16 mouse cellular contexts compared by ENCODE assay signal in the genomic region with DNA sequence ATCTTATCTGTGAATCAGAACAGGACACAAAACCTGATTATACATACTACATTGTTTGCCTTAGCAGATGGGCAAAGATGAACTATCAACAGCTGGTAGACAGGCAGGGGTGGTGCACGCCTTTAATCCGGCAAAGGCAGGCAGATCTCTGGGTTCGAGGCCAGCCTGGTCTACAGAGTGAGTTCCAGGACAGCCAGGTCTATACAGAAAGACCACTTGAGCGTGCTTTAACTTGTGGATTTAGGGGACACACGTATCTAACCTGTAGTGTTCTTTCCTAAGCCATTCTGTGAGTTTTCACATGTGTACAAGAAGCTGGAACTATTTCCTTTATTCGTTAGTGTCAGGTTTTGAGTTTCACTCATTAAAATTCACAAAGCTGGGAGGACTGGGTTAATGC.
A peak's percentile ranks its signal among the peaks of the same experiment; 100 is the strongest.
DNase-seq lines count a peak whose midpoint lies in the region; ATAC-seq lines count a peak whose summit lies in the region.
"Had no signal": no experiment of that assay in that cellular context is flagged by ENCODE, and none has a peak within 500 bp of the region (broad histone marks: within the 10 kb centered on the region; RNA-seq: fewer than 3 reads in every experiment).

No protein-coding gene starts in this region.

- H3K27me3 ChIP-seq in neural tube, embryonic 13.5 days: no peaks in the 10 kb centered on the region
- no peaks in the 10 kb centered on the region for H3K27me3 ChIP-seq in hindbrain, embryonic 10.5 days (ENCODE audit: insufficient read depth, poor library complexity, severe bottlenecking)
- no peaks in the 10 kb centered on the region for H3K27me3 ChIP-seq in midbrain, embryonic 12.5 days
- H3K27me3 ChIP-seq: embryonic facial prominence, embryonic 13.5 days had no signal

- DNase-seq in neural tube, embryonic 10.5 days (ENCODE audit: extremely low spot score, low spot score): no peak
- DNase-seq in hindbrain, embryonic 10.5 days (ENCODE audit: low spot score): no peak
- no peak for DNase-seq in gastrocnemius, adult 8-10 months (ENCODE audit: low spot score in 2 of 2)
- DNase-seq: adrenal gland, adult 2 months; cerebellum, adult 18-20 months; gastrocnemius, postnatal 25 days; heart, postnatal 36 days; kidney, adult 9 months had no signal

- H3K36me3 ChIP-seq in neural tube, embryonic 13.5 days: no peaks in the 10 kb centered on the region
- no peaks in the 10 kb centered on the region for H3K36me3 ChIP-seq in hindbrain, embryonic 10.5 days
- H3K36me3 ChIP-seq in midbrain, embryonic 12.5 days: no peaks in the 10 kb centered on the region
- H3K36me3 ChIP-seq: embryonic facial prominence, embryonic 13.5 days; G1E had no signal

- ATAC-seq in neural tube, embryonic 13.5 days (ENCODE audit: low read depth): no peak
- ATAC-seq in midbrain, embryonic 12.5 days (ENCODE audit: low FRiP score, low read depth): peak; percentile 34; the same call in 1 of the 2 replicates
- ATAC-seq in inflammation-experienced regulatory T-cells, adult 6 months: no peak
- no peak for ATAC-seq in megakaryocyte-erythroid progenitor cell, adult 5-6 weeks (replicated peaks; ENCODE audit: low FRiP score, low TSS enrichment, poor library complexity, severe bottlenecking)

- H3K4me3 ChIP-seq in neural tube, embryonic 13.5 days: no peak overlapping the region
- no peak overlapping the region for H3K4me3 ChIP-seq in hindbrain, embryonic 10.5 days
- no peak overlapping the region for H3K4me3 ChIP-seq in midbrain, embryonic 12.5 days
- H3K4me3 ChIP-seq: embryonic facial prominence, embryonic 13.5 days had no signal

- no peak overlapping the region for H3K9ac ChIP-seq in neural tube, embryonic 13.5 days
- no peak overlapping the region for H3K9ac ChIP-seq in midbrain, embryonic 12.5 days (replicated peaks)
- H3K9ac ChIP-seq: embryonic facial prominence, embryonic 13.5 days; lung, embryonic 14.5 days had no signal

- WGBS in neural tube, embryonic 13.5 days: 81% methylated on average over 6 of the region's 6 CpGs
- 77% methylated on average over 6 of the region's 6 CpGs for WGBS in hindbrain, embryonic 10.5 days
- 73% methylated on average over 6 of the region's 6 CpGs for WGBS in midbrain, embryonic 12.5 days

- no peaks in the 10 kb centered on the region for H3K9me3 ChIP-seq in neural tube, embryonic 13.5 days
- no peaks in the 10 kb centered on the region for H3K9me3 ChIP-seq in hindbrain, embryonic 10.5 days
- H3K9me3 ChIP-seq in midbrain, embryonic 12.5 days: no peaks in the 10 kb centered on the region
- H3K9me3 ChIP-seq: embryonic facial prominence, embryonic 13.5 days; G1E had no signal

- H3K4me2 ChIP-seq in neural tube, embryonic 13.5 days: no peak overlapping the region
- H3K4me2 ChIP-seq in midbrain, embryonic 12.5 days (replicated peaks): peak overlapping the region; percentile 28; the same call in 1 of the 2 replicates
- H3K4me2 ChIP-seq: embryonic facial prominence, embryonic 13.5 days; heart, embryonic 11.5 days; lung, embryonic 14.5 days had no signal

- H3K4me1 ChIP-seq in neural tube, embryonic 13.5 days (replicated peaks): peaks cover 14% of the 10 kb centered on the region
- H3K4me1 ChIP-seq in hindbrain, embryonic 10.5 days (replicated peaks): peaks cover 21% of the 10 kb centered on the region
- H3K4me1 ChIP-seq in midbrain, embryonic 12.5 days: peaks cover 16% of the 10 kb centered on the region

- H3K27ac ChIP-seq in neural tube, embryonic 13.5 days (replicated peaks): peak overlapping the region; percentile 56
- H3K27ac ChIP-seq in hindbrain, embryonic 10.5 days: peak overlapping the region; percentile 0; the same call in 1 of the 2 replicates
- H3K27ac ChIP-seq in midbrain, embryonic 12.5 days (replicated peaks): peak overlapping the region; percentile 62
- H3K27ac ChIP-seq: embryonic facial prominence, embryonic 13.5 days had no signal

Comparison
In these comparisons a context has a peak if more than half of its experiments do, and no peak if none do; other contexts are left out.
1. H3K27ac ChIP-seq: peak in every context shown above with its lines; median percentile 62 in midbrain, embryonic 12.5 days; 56 in neural tube, embryonic 13.5 days; 0 in hindbrain, embryonic 10.5 days.